Mouse (Mus musculus): ENCODE measurements around the gene Trp53bp2. TPM values are rescaled to one million over a fixed set of nuclear protein-coding genes. Genes with fewer than 3 reads are reported as not detected.

Gene Trp53bp2
- polyA plus RNA-seq, 1 experiment from 2014 or later: 14.4 TPM

DNA sequence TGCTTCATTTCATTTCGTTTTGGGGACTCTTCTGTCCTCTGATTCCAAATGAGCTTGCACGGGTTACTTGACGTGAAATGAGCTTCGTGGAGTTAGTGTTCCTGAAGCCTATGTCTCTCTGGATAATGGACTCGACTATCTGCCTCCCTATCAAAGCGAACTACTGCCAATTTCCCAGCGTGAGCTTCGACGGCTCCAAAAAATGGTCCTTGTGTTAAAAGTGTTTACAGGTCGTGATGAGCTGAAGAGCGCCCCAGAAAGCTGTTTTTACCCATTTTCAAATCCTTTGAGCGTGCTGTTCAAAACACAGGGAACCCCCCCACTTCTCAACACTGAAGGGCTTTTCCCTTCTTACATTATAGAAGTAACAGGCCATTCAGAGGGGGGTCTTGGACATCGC lies 729 bp upstream of the Trp53bp2 start:
- peak overlapping the region; percentile 88 for H3K4me2 ChIP-seq (ENCODE audit: low read length)
- H3K9ac ChIP-seq (ENCODE audit: low read length): peak overlapping the region; percentile 77
- WGBS: 4% methylated on average over 13 of the region's 13 CpGs
- H3K4me1 ChIP-seq (ENCODE audit: control insufficient read depth in 2 of 2, insufficient read depth in 2 of 2, low read length in 2 of 2): peaks cover 3 to 38% of the 10 kb centered on the region in 2 experiments
- H3K27me3 ChIP-seq (ENCODE audit: control insufficient read depth, insufficient read depth, low read length): no peaks in the 10 kb centered on the region
- H3K36me3 ChIP-seq (ENCODE audit: control insufficient read depth, insufficient read depth, low read length): no peaks in the 10 kb centered on the region
- ATAC-seq (ENCODE audit: insufficient number of reproducible peaks, insufficient read depth, low FRiP score, low read depth): no peak
- peak overlapping the region; percentile 70 to 83 for H3K27ac ChIP-seq (replicated peaks in 1 of 2; ENCODE audit: control insufficient read depth in 1 of 2, insufficient read depth in 1 of 2, low read depth in 2 of 2, low read length in 2 of 2)
- no peaks in the 10 kb centered on the region for H3K9me3 ChIP-seq (ENCODE audit: control insufficient read depth, low read length)
- H3K4me3 ChIP-seq (ENCODE audit: control insufficient read depth in 1 of 2, insufficient read depth in 1 of 2, low read depth in 1 of 2, low read length in 2 of 2): peak overlapping the region; percentile 89 to 93

DNA sequence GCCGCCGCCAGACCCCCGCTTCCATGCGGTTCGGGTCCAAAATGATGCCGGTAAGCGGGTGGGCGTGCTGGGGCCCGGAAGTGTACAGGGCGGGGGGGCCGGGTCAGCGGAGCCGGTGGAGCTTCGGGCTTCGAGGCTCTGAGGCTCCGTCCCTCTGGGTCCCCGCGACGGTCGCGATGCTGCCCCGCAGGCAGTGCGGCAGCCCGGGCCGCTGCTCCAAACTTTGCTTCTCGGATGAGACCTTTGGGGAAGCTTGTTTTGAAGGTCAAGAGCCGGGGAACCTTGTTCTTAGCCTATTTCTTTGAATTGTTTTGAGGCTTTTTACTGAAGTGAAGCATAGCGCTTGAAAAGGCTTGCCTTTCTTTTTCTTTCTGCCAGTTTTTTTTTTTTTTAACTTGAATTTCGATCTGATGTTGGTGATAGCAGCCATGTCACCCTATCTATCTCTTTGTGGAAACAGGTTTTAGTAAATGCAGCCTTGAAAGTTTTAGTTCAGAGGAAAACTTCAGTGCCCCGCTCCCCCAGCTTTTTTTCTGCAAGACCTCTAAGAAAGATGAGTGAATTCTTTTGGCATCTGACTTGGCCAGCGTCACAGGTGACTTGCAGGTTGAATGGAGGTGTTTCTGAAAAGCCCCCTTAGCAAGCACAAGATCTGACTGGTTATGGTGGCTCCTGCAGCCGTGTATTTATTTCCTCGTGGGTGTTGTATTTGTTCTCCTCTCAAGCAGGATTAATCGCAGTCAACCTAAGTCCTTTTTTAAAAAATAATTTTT lies 615 bp downstream of the Trp53bp2 start:
- H3K27ac ChIP-seq (replicated peaks in 1 of 2; ENCODE audit: control insufficient read depth in 1 of 2, insufficient read depth in 1 of 2, low read depth in 2 of 2, low read length in 2 of 2): peak overlapping the region; percentile 88 to 91
- peaks cover 5 to 46% of the 10 kb centered on the region in 2 experiments; a peak in 3 of 4 replicates for H3K4me1 ChIP-seq (ENCODE audit: control insufficient read depth in 2 of 2, insufficient read depth in 2 of 2, low read length in 2 of 2)
- H3K9me3 ChIP-seq (ENCODE audit: control insufficient read depth, low read length): no peaks in the 10 kb centered on the region
- WGBS: 2% methylated on average over 33 of the region's 34 CpGs
- H3K27me3 ChIP-seq (ENCODE audit: control insufficient read depth, insufficient read depth, low read length): no peaks in the 10 kb centered on the region
- peak; percentile 49 for ATAC-seq (ENCODE audit: insufficient number of reproducible peaks, insufficient read depth, low FRiP score, low read depth)
- H3K36me3 ChIP-seq (ENCODE audit: control insufficient read depth, insufficient read depth, low read length): no peaks in the 10 kb centered on the region
- peak overlapping the region; percentile 88 for H3K4me2 ChIP-seq (ENCODE audit: low read length)
- H3K9ac ChIP-seq (ENCODE audit: low read length): peak overlapping the region; percentile 95
- peak overlapping the region; percentile 82 to 89 for H3K4me3 ChIP-seq (ENCODE audit: control insufficient read depth in 1 of 2, insufficient read depth in 1 of 2, low read depth in 1 of 2, low read length in 2 of 2)

DNA sequence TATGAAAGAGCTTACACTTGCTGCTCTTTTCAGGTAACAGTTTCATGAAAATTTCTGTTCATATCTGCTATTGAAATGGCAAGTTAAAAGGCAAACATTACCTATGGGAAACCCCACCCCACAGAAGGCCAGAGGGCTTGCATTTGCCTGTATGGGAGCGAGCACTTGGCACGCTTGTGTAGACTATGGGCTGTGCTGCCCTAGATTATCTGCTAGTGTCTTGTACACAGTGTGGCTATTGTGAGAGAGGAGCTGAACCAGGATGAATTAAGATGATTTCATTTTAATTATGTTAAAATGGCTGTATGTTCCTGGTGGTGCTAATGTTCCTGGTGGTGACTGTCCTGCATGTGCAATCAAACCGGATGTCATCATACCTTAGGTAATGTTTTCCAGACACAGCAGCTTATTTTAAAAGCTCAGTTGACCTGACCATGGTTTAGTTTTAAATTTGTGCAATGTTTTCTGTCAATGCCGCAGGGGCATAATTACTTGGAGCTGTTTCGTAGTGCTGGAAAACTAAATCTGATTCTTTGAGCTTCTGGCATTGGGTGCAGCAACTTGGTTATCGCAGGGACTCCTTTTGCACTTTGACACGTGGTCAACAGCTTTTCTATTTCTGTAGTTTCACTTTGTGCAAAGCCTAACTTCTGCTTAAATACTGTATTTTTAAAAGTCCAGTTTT lies 3.8 kb downstream of the Trp53bp2 start:
- Histone ChIP-seq H3K27me3 (ENCODE audit: control insufficient read depth, insufficient read depth, low read length) (no peaks in the 10 kb centered on the region), H3K4me2 (ENCODE audit: low read length) (peak overlapping the region; percentile 52), H3K27ac (replicated peaks in 1 of 2; ENCODE audit: control insufficient read depth in 1 of 2, insufficient read depth in 1 of 2, low read depth in 2 of 2, low read length in 2 of 2) (peak overlapping the region in 1 of 2 experiments; percentile 45; a peak in 2 of 4 replicates), H3K4me1 (ENCODE audit: control insufficient read depth in 2 of 2, insufficient read depth in 2 of 2, low read length in 2 of 2) (peaks cover 7 to 46% of the 10 kb centered on the region in 2 experiments; a peak in 3 of 4 replicates), H3K4me3 (ENCODE audit: control insufficient read depth in 1 of 2, insufficient read depth in 1 of 2, low read depth in 1 of 2, low read length in 2 of 2) (peak overlapping the region in 1 of 2 experiments; percentile 2; a peak in 1 of 4 replicates), H3K9me3 (ENCODE audit: control insufficient read depth, low read length) (no peaks in the 10 kb centered on the region), H3K36me3 (ENCODE audit: control insufficient read depth, insufficient read depth, low read length) (no peaks in the 10 kb centered on the region), H3K9ac (ENCODE audit: low read length) (no peak overlapping the region)
- 39% methylated on average over 7 of the region's 7 CpGs for WGBS
- ATAC-seq (ENCODE audit: insufficient number of reproducible peaks, insufficient read depth, low FRiP score, low read depth): no peak

DNA sequence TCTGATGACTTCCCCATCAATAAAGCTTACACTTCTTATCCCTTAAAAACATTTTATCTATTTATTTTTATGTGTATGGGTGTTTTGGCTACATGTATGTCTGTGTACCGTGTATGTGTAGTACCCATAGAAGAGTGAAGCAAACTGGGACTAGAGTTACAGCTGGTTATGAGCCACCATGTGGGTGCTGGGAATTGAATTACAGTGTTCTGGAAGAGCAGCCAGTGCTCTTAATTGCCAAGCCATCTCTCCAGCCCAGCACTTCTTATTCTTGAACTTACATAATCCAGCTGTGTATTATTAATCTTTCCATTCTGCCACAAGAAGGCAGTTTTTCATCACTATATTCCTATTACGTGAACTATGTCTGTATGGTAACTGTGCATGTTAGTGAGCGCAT lies 10.5 kb downstream of the Trp53bp2 start:
- Histone ChIP-seq H3K4me3 (ENCODE audit: control insufficient read depth in 1 of 2, insufficient read depth in 1 of 2, low read depth in 1 of 2, low read length in 2 of 2) (no peak overlapping the region), H3K4me1 (ENCODE audit: control insufficient read depth in 2 of 2, insufficient read depth in 2 of 2, low read length in 2 of 2) (peaks cover 6 to 9% of the 10 kb centered on the region in 2 experiments; a peak in 3 of 4 replicates), H3K4me2 (ENCODE audit: low read length) (no peak overlapping the region), H3K9me3 (ENCODE audit: control insufficient read depth, low read length) (no peaks in the 10 kb centered on the region), H3K27me3 (ENCODE audit: control insufficient read depth, insufficient read depth, low read length) (no peaks in the 10 kb centered on the region), H3K27ac (replicated peaks in 1 of 2; ENCODE audit: control insufficient read depth in 1 of 2, insufficient read depth in 1 of 2, low read depth in 2 of 2, low read length in 2 of 2) (no peak overlapping the region), H3K36me3 (ENCODE audit: control insufficient read depth, insufficient read depth, low read length) (no peaks in the 10 kb centered on the region), H3K9ac (ENCODE audit: low read length) (no peak overlapping the region)
- 87% methylated on average over 3 of the region's 3 CpGs for WGBS
- ATAC-seq (ENCODE audit: insufficient number of reproducible peaks, insufficient read depth, low FRiP score, low read depth): no peak

DNA sequence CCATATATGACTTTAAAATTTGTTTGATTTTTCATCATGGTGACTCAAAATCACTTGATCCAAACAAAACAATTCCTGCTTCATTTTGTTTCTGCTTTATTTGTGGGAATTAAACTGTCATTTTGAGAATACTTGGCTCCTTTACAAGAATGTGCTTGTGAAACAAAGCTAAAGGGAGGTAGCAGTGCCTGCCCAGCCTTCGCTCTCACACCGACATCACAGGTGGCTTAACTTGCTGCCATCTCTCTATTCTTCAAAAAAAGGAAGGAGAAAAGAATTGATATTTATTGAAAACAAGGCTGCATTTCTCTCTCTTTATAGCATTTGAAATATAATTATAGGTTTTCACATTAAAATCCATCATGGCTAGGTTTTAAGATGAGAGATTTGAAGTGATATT lies 15.3 kb downstream of the Trp53bp2 start:
- WGBS: 54% methylated on average over 2 of the region's 2 CpGs
- ATAC-seq (ENCODE audit: insufficient number of reproducible peaks, insufficient read depth, low FRiP score, low read depth): no peak
- H3K9ac ChIP-seq (ENCODE audit: low read length): no peak overlapping the region
- no peaks in the 10 kb centered on the region for H3K27me3 ChIP-seq (ENCODE audit: control insufficient read depth, insufficient read depth, low read length)
- no peak overlapping the region for H3K4me3 ChIP-seq (ENCODE audit: control insufficient read depth in 1 of 2, insufficient read depth in 1 of 2, low read depth in 1 of 2, low read length in 2 of 2)
- peaks cover 8% of the 10 kb centered on the region for H3K36me3 ChIP-seq (ENCODE audit: control insufficient read depth, insufficient read depth, low read length)
- no peaks in the 10 kb centered on the region for H3K9me3 ChIP-seq (ENCODE audit: control insufficient read depth, low read length)
- no peak overlapping the region for H3K27ac ChIP-seq (replicated peaks in 1 of 2; ENCODE audit: control insufficient read depth in 1 of 2, insufficient read depth in 1 of 2, low read depth in 2 of 2, low read length in 2 of 2)
- H3K4me1 ChIP-seq (ENCODE audit: control insufficient read depth in 2 of 2, insufficient read depth in 2 of 2, low read length in 2 of 2): peaks cover 11 to 35% of the 10 kb centered on the region in 2 experiments
- H3K4me2 ChIP-seq (ENCODE audit: low read length): no peak overlapping the region

DNA sequence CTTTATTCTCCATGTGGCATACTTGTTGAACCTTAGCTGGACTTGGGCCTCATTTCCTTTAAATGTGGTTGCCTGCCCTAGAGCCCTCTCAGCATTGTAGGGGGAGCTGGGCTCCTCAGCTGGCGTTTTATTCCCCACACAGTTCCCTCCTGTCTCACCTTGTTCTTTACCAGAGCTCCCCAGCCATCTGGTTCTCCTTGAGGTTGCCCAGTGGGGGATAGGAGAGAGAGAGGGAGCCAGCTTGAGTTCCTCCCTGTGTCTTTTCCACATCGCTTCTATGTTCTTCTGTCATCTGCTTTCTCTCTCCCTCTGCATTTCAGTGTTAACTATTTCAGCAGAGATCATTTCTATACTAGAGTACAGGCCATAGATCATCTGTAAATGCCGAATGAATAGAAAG lies 16.2 kb downstream of the Trp53bp2 start:
- H3K4me1 ChIP-seq (ENCODE audit: control insufficient read depth in 2 of 2, insufficient read depth in 2 of 2, low read length in 2 of 2): peaks cover 11 to 35% of the 10 kb centered on the region in 2 experiments
- H3K9ac ChIP-seq (ENCODE audit: low read length): no peak overlapping the region

DNA sequence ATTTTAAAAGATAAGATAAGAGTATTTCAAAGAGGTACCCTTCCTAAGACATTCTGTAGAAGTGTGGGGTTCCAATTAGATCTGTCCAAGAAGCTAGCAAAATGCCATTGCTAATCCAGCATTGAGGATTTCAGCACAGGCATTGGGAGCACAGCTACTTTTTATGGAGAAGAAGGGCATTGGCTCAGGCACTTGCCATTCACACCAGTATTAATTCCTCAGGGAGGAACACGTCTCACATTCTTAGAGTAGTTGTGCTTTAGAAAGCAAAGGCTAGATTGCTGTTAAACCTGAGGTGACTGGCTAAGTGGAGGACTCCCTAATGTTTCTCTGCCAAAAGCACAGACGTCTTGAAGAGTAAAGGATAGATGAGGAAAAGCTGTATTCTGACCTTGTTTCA lies 17.5 kb downstream of the Trp53bp2 start:
- no peaks in the 10 kb centered on the region for H3K9me3 ChIP-seq (ENCODE audit: control insufficient read depth, low read length)
- no peak for ATAC-seq (ENCODE audit: insufficient number of reproducible peaks, insufficient read depth, low FRiP score, low read depth)
- peaks cover 26% of the 10 kb centered on the region for H3K36me3 ChIP-seq (ENCODE audit: control insufficient read depth, insufficient read depth, low read length)
- H3K9ac ChIP-seq (ENCODE audit: low read length): no peak overlapping the region
- no peak overlapping the region for H3K4me3 ChIP-seq (ENCODE audit: control insufficient read depth in 1 of 2, insufficient read depth in 1 of 2, low read depth in 1 of 2, low read length in 2 of 2)
- H3K4me1 ChIP-seq (ENCODE audit: control insufficient read depth in 2 of 2, insufficient read depth in 2 of 2, low read length in 2 of 2): peaks cover 7 to 26% of the 10 kb centered on the region in 2 experiments
- H3K27ac ChIP-seq (replicated peaks in 1 of 2; ENCODE audit: control insufficient read depth in 1 of 2, insufficient read depth in 1 of 2, low read depth in 2 of 2, low read length in 2 of 2): no peak overlapping the region
- H3K4me2 ChIP-seq (ENCODE audit: low read length): no peak overlapping the region
- WGBS: 38% methylated on average over 2 of the region's 2 CpGs
- H3K27me3 ChIP-seq (ENCODE audit: control insufficient read depth, insufficient read depth, low read length): no peaks in the 10 kb centered on the region

More for the DNA sequence above, 16.2 kb downstream of the Trp53bp2 start:
- Histone ChIP-seq H3K9me3 (ENCODE audit: control insufficient read depth, low read length) (no peaks in the 10 kb centered on the region), H3K4me3 (ENCODE audit: control insufficient read depth in 1 of 2, insufficient read depth in 1 of 2, low read depth in 1 of 2, low read length in 2 of 2) (no peak overlapping the region), H3K36me3 (ENCODE audit: control insufficient read depth, insufficient read depth, low read length) (peaks cover 14% of the 10 kb centered on the region), H3K27me3 (ENCODE audit: control insufficient read depth, insufficient read depth, low read length) (no peaks in the 10 kb centered on the region), H3K4me2 (ENCODE audit: low read length) (no peak overlapping the region), H3K27ac (replicated peaks in 1 of 2; ENCODE audit: control insufficient read depth in 1 of 2, insufficient read depth in 1 of 2, low read depth in 2 of 2, low read length in 2 of 2) (no peak overlapping the region)
- no peak for ATAC-seq (ENCODE audit: insufficient number of reproducible peaks, insufficient read depth, low FRiP score, low read depth)
- WGBS: 73% methylated on average over 3 of the region's 3 CpGs
